Mouse (Mus musculus): ENCODE measurements at regions not wholly inside any gene's neighbourhood (a gene's known extent, or its start where the extent isn't known, plus 50 kb on each side); places are given as distances from the start of the nearest gene placed in this dataset.

DNA sequence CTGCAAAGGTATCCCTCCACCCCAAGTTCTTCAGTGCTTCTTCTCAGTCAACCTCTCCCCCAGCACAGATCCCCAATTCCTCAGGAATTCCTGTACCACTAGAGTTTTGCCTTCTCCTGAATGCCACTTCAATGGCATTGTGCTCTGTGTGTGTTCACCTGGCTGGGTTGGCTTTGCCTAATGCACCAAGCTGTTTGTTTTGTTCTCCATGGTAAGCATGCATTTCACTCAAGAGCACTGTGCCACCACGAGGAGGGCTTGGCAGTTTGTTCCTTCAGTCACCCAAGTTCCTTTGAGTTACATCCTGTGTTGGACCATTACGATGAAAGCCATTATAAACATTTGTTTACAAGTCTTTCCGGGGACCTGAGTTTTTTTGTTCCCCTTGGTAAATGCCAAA is 84.5 kb downstream of the Zfp36l1 start:
- TF ChIP-seq EP300 (optimal IDR thresholded peaks at IDR 0.05) (no peak), CTCF (IDR thresholded peaks at IDR 0.05; ENCODE audit: low read depth) (no peak)

Measured in stomach, postnatal 0 days (tissue).